Mouse (Mus musculus) liver, postnatal 0 days (tissue): ENCODE measurements around the gene Vmn1r132.
"Not testable (repeated sequence)": the region's sequence is repeated elsewhere in the genome, so short reads cannot be mapped to it uniquely, and the experiment has no call there.

Experiments
- CTCF ChIP-seq: sonication (generic); IDR thresholded peaks from 2 replicates; pipeline ENCODE4 v1.5.1; 2016; ENCODE audit warnings: antibody characterized with exemption, low read depth
- EP300 ChIP-seq: IDR thresholded peaks from 2 replicates; pipeline ENCODE4 v1.6.1; 2016; ENCODE audit warnings: antibody characterized with exemption, low read depth, mild to moderate bottlenecking

DNA sequence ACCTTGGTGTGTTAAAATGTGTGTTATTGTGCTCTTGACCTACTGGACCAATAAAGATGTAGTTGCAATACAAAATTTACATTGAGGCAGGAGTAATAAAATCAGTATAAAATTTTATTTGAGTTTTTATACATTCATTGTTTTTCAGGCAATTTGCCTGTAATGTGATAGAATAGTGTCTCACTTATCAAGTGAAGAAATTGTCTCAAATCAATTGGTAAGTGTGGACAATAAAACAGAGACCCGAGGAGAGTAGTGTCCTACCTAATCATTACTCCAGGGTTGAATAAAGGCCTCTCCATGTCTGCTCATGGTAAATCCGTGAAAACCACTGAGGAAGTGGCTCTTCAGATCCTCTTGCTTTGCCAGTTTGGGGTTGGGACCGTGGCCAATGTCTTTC lies at the start of gene Vmn1r132:
- not testable (repeated sequence) for TF ChIP-seq EP300, CTCF
